Mouse (Mus musculus): Measurements from ENCODE around the gene Cdc42se2.

Gene Cdc42se2

DNA sequence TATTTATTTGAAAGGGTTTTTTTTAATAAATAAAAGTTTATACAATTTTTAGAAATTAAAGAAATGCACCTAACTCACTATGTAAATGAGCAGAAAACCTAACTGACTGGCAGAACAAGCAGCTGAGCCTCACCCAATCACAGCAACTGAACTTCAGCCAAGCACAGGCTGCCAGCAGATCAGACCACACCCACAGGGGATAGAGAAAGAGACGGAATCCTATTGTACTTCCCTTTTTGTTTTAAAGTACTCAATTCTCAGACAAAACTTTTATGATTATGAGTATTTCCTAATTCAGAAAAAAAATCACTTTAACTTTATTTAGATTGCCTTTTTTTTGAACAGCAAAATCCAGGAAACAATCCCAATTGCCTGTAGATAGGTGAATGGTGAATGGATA is 29.5 kb downstream of the Cdc42se2 start:
- in situ Hi-C loops (cut with MboI; ENCODE audit: low sequenced_read_pairs): no loop called here

- in situ Hi-C loops (cut with MboI; ENCODE audit: low sequenced_read_pairs): no loop called here
Observed at GRCm38 (mm10) chr11:54755148-54755664, 32.3 kb downstream of the Cdc42se2 start.

GRCm38 (mm10) chr11:54754301-54755147 is 33.0 kb downstream of the Cdc42se2 start:
- in situ Hi-C loops (cut with MboI; ENCODE audit: low sequenced_read_pairs): no loop called here

GRCm38 (mm10) chr11:54751502-54751901 is 36.0 kb downstream of the Cdc42se2 start:
- in situ Hi-C loops (cut with MboI; ENCODE audit: low sequenced_read_pairs): no loop called here

- in situ Hi-C loops (cut with MboI; ENCODE audit: low sequenced_read_pairs): no loop called here
Observed at GRCm38 (mm10) chr11:54748891-54749290, 38.6 kb downstream of the Cdc42se2 start.

DNA sequence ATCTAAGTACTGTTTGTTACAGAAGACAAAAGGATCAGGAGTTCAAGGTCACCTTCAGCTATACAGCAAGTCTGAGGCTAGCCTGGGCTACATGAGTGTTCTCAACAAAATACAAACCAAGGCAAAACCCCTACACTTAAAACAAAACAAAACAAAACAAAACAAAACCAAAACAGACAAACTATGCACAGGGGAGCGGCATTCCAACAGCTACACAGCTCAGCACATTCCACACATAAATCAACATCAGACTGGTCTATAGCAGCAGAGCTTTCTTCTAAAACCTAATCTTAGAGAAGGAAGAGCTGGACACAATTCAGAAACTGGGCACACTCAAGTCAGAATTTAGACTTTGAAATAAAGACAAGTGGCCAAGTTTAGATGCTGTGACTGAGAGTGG is 43.2 kb downstream of the Cdc42se2 start:
- in situ Hi-C loops (cut with MboI; ENCODE audit: low sequenced_read_pairs): no loop called here

DNA sequence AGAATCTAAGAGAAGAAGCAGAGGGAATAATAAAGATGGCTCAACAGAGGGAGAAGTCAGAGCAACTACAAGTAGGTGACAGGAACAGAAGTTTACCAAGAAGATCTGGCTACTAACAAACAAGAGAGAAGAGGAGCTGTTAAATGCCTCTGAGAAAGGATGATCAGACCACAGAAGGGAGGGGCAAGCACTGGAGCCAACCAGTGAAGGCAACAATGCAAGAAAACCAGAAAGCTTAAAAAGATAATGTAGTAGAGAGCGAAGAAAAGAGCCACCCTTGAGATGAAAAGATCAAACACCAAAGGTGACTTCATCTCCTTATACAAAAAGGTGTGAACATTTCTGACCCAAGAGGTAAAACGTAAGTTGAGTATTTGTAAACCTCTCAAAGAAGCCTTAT is 46.1 kb downstream of the Cdc42se2 start:
- in situ Hi-C loops (cut with MboI; ENCODE audit: low sequenced_read_pairs): no loop called here

DNA sequence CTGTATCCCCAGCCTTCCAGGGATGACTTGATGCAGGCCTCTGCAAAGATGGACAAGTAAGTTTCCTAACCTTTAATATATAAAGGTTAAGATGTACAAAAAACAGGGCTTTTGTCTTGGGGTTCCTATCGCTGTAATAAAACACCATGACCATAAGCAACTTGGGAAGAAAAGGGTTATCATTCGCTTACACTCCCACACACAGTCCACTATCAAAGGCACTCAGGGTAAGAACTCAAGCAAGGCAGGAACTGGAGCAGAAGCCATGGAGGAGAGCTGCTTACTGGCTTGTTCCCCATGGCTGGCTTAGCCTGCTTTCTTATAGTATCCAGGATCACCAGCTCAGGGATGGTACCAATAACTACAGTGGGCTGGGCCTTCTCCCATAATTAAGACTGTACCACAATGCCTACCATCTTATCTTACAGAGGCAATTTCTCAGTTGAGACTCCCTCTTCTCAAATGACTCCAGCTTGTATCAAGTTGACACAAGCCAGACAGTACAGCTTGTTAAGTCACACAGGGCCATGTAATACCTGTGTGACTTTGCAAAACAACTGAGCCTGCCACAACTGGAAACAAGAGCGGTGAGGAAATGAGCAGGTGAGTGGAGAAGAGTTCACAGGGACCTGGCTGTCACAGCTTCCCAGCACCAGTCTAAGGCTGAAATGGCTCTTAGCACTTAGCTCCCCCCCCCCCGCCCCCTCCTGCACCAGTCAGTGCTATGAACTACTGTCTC is 48.3 kb downstream of the Cdc42se2 start:
- in situ Hi-C loops (cut with MboI; ENCODE audit: low sequenced_read_pairs): no loop called here

GRCm38 (mm10) chr11:54736903-54737302 is 50.6 kb downstream of the Cdc42se2 start:
- in situ Hi-C loops (cut with MboI; ENCODE audit: low sequenced_read_pairs): no loop called here

DNA sequence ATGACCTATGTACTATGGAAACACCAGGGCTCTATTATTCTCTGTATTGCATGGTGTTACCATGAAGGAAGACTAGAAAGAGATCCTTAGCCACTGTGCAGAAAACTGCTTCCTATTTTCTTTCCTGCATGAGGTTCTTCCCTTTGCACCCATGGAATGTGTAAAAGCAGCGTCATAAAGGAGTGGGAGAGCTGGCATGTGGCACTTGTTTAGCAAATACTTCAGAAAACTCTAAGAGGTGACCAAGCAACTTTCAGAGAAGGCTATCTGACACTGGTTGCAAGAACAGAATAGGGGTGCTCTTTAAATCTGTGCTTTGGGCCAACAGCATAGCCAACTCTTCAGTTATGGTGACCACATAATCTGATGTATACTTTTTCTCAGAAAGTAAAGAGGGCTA is 52.4 kb downstream of the Cdc42se2 start:
- in situ Hi-C loops (cut with MboI; ENCODE audit: low sequenced_read_pairs): no loop called here

DNA sequence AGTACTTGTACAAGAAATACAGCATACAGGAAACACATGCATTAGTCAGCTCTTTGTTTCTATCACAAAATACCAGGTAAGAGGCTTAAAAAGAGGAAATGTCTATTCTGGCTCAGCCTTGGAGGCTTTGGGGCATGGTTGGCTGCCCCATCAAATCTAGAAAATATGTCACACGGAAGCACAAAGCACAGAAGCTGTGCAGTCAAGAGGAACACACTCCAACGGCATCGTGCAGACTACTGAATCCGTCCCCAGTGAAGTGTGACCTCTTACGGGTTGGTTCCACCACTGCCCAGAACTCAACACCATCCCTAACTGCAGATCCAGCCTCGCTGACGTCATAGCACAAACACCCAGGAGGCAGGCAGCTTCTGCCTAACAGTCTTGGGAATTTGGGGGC is 53.9 kb downstream of the Cdc42se2 start:
- in situ Hi-C loops (cut with MboI; ENCODE audit: low sequenced_read_pairs): no loop called here

GRCm38 (mm10) chr11:54731367-54731766 is 56.1 kb downstream of the Cdc42se2 start:
- in situ Hi-C loops (cut with MboI; ENCODE audit: low sequenced_read_pairs): no loop called here

GRCm38 (mm10) chr11:54730931-54731330 is 56.5 kb downstream of the Cdc42se2 start:
- in situ Hi-C loops (cut with MboI; ENCODE audit: low sequenced_read_pairs): no loop called here

DNA sequence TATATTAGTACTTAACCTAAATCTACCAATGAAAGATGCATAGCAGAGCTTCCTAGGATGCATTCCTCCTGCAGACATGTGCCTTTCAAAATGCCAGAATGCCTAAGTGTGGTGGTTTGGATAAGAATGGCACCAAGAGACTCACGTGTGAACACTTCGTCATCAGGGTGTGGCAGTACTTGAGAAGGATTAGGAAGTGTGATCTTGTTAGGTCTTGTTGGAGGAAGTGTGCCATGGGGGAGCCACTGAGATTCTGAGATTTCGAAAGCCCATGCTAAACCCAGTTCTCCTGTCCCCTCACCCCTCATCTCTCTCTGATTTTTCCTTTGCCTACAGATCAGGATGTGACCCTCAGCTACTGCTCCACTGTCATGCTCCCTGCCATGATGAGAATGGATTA is 58.2 kb downstream of the Cdc42se2 start:
- in situ Hi-C loops (cut with MboI; ENCODE audit: low sequenced_read_pairs): no loop called here

GRCm38 (mm10) chr11:54728371-54728770 is 59.1 kb downstream of the Cdc42se2 start:
- in situ Hi-C loops (cut with MboI; ENCODE audit: low sequenced_read_pairs): no loop called here

DNA sequence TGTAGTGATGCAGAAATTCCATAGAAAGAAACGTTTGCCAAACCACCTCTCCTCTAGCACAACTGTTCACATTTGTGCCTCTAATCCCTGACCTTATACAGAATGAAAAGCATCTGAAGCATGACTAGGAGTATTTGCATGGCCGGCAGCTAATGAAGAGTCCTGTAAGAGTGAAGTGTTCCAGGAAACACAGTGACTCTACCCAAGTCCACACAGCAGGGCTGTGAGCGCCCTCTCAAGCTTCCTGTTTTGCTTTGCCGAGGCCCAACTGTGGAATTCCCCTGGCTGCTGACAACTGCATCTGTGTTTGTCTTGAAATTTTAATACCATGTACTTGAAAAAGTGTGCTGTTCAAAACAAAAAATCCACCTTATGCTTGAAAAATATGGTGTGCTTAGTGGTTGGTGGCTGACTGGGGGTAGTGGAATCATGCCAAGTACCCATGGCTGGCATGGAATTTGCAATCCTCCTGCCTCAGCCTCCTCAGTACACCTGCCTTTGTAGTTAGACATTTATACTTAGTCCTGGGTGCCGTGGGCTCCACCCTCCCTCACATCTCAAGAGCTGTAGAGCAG is 60.1 kb downstream of the Cdc42se2 start:
- in situ Hi-C loops (cut with MboI; ENCODE audit: low sequenced_read_pairs): no loop called here

DNA sequence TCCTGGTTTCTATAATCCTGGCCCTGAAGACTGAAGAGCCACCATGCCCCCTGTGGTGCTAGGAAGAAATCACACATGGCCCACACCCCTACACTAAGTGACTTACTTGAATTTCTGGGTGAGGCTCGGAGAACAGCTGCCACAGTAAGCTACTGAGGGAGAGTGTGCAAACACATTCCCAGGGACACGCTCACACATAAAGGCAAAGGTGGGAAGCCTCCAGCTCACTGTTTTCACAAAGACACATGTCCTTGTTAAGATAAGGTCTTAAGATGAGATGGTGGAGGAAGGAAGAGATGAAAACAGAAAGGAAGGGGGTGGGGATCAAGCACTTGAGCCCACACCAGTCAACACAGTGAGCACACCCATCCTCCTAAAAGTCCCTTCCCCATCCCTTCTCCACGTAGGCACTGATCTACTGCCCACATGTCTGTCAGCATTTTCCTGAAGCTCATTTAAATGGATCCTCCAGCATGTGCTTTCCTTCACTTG is 60.9 kb downstream of the Cdc42se2 start:
- in situ Hi-C loops (cut with MboI; ENCODE audit: low sequenced_read_pairs): no loop called here

GRCm38 (mm10) chr11:54724353-54725034 is 63.0 kb downstream of the Cdc42se2 start:
- in situ Hi-C loops (cut with MboI; ENCODE audit: low sequenced_read_pairs): no loop called here

DNA sequence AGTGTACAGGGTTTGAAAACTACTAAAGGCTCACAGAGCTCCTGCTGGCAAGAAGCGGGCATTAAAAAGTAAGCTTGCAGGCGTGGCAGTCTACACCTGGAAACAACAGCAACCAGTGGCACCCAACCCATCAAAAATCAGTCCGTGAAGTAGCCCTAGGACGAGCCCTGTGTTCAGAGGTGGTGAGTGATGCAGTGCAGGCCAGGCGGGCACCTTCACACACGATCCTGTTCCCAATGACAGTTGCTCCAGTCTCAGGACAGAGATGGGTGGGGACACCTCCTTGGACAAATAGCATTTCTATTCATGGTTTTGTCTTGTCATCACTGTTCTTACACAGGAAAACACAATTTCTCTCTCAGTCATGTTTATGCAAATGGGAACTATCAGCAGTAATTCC is 65.4 kb downstream of the Cdc42se2 start:
- in situ Hi-C loops (cut with MboI; ENCODE audit: low sequenced_read_pairs): no loop called here

GRCm38 (mm10) chr11:54718601-54719000 is 68.9 kb downstream of the Cdc42se2 start:
- in situ Hi-C loops (cut with MboI; ENCODE audit: low sequenced_read_pairs): no loop called here

GRCm38 (mm10) chr11:54717893-54718292 is 69.6 kb downstream of the Cdc42se2 start:
- in situ Hi-C loops (cut with MboI; ENCODE audit: low sequenced_read_pairs): no loop called here

Data from CH12F3 (cell line).